Mouse (Mus musculus) lung, embryonic 15.5 days (tissue): Measurements from ENCODE around the gene Epb41. TPM values are rescaled to one million over a fixed set of nuclear protein-coding genes. Genes with fewer than 3 reads are reported as not detected.

Source experiments
- ATAC-seq: fragments of 200-750 bp; cut with Nextera tagmentation; 2 replicates; pipeline ENCODE4 v1.8.0; 2017; ENCODE audit warnings: moderate number of reproducible peaks, borderline replicate concordance; ENCODE audit not compliant: low FRiP score, low TSS enrichment; ENCODE audit errors: extremely low read depth
- H3K27ac ChIP-seq: fragments of 300-500 bp; sonication (generic); 2 replicates; pipeline ENCODE4 v1.5.1; 2015; ENCODE audit warnings: moderate library complexity, mild to moderate bottlenecking, inconsistent platforms
- H3K27me3 ChIP-seq: fragments of 300-500 bp; sonication (generic); 2 replicates; pipeline ENCODE4 v1.6.1; 2015; ENCODE audit warnings: inconsistent platforms
- H3K36me3 ChIP-seq: fragments of 300-500 bp; sonication (generic); 2 replicates; pipeline ENCODE4 v1.6.1; 2015; ENCODE audit warnings: inconsistent platforms
- H3K4me1 ChIP-seq: fragments of 300-500 bp; sonication (generic); 2 replicates; pipeline ENCODE4 v1.6.1; 2015; ENCODE audit warnings: inconsistent platforms
- H3K4me2 ChIP-seq: fragments of 300-500 bp; sonication (generic); 2 replicates; pipeline ENCODE4 v1.6.1; 2015; ENCODE audit warnings: inconsistent platforms, mild to moderate bottlenecking, moderate library complexity
- H3K4me3 ChIP-seq: fragments of 300-500 bp; sonication (generic); 2 replicates; pipeline ENCODE4 v1.5.1; 2015; ENCODE audit warnings: mild to moderate bottlenecking, inconsistent platforms
- H3K9ac ChIP-seq: fragments of 300-500 bp; sonication (generic); 2 replicates; pipeline ENCODE4 v1.6.1; 2015; ENCODE audit warnings: inconsistent platforms
- H3K9me3 ChIP-seq: fragments of 300-500 bp; sonication (generic); 2 replicates; pipeline ENCODE4 v1.6.1; 2016; ENCODE audit warnings: inconsistent platforms
- WGBS: fragments of 180-500 bp; shearing (Covaris S2); methylation state at CpG from one replicate; pipeline ENCODE4 v1.1.7; 2015; 5-methylcytosine and 5-hydroxymethylcytosine counted together
- polyA plus RNA-seq: library from polyadenylated mRNA; unstranded; fragments of >200 nt; fragmentation: Nextera tagmentation; extraction: Ambion mirVana; gene quantifications from 2 replicates; pipeline ENCODE4 v1.2.1, GENCODE M21; 2015

Gene Epb41
- polyA plus RNA-seq, 1 experiment from 2014 or later, result 65.0 TPM

GRCm38 (mm10) chr4:132057311-132057710 lies 17.8 kb downstream of the Epb41 start:
- Histone ChIP-seq H3K9me3 (no peaks in the 10 kb centered on the region), H3K36me3 (no peaks in the 10 kb centered on the region), H3K27ac (no peak overlapping the region), H3K4me2 (no peak overlapping the region), H3K4me3 (no peak overlapping the region), H3K4me1 (no peaks in the 10 kb centered on the region), H3K9ac (no peak overlapping the region), H3K27me3 (no peaks in the 10 kb centered on the region)
- no peak for ATAC-seq

- no peak overlapping the region for H3K4me3 ChIP-seq
- H3K36me3 ChIP-seq, result no peaks in the 10 kb centered on the region
- H3K9me3 ChIP-seq, result no peaks in the 10 kb centered on the region
- no peak for ATAC-seq
- 66% methylated on average over 10 of the region's 10 CpGs for WGBS
- H3K9ac ChIP-seq, result no peak overlapping the region
- H3K27me3 ChIP-seq, result no peaks in the 10 kb centered on the region
- H3K4me2 ChIP-seq, result no peak overlapping the region
- peaks cover 16% of the 10 kb centered on the region for H3K4me1 ChIP-seq
- H3K27ac ChIP-seq, result no peak overlapping the region
Measured at GRCm38 (mm10) chr4:132051321-132052275, 23.5 kb downstream of the Epb41 start.

DNA sequence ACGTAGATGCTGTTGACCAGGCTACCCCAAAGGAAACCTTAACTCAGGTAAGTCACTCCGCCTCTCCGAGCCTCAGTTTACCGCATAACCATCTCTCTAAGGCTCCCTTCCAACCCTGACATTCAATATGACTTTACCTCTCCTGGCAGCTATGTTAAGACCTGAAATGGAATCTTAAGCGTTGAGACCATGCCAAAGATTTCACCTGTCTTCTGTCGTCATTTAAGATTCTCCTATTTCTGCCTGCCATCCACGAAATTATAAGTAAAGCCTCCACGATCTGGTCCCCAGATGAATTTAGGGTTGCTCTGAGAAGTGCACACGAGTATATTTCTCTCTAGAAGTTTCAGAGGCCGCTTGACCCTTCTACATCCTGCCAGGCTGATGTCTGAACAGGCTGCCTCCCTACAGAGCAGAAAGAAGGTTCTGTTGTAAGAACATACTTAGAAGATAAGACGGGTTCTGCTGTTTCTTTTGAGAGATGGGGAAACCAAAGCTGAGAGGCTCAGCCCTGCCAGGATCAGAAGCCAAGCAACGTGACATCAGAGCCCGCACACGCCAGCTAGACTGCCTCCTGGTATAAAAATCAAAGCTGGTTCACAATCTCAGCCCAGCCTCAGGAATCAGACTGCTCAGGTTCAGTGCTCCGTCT lies 25.4 kb downstream of the Epb41 start:
- WGBS, result 12% methylated on average over 14 of the region's 15 CpGs
- Histone ChIP-seq H3K27ac (no peak overlapping the region), H3K4me2 (peak overlapping the region; percentile 92), H3K9ac (peak overlapping the region; percentile 19; the same call in 1 of the 2 replicates), H3K27me3 (no peaks in the 10 kb centered on the region), H3K36me3 (no peaks in the 10 kb centered on the region), H3K4me1 (peaks cover 16% of the 10 kb centered on the region), H3K9me3 (no peaks in the 10 kb centered on the region), H3K4me3 (peak overlapping the region; percentile 69)
- no peak for ATAC-seq

DNA sequence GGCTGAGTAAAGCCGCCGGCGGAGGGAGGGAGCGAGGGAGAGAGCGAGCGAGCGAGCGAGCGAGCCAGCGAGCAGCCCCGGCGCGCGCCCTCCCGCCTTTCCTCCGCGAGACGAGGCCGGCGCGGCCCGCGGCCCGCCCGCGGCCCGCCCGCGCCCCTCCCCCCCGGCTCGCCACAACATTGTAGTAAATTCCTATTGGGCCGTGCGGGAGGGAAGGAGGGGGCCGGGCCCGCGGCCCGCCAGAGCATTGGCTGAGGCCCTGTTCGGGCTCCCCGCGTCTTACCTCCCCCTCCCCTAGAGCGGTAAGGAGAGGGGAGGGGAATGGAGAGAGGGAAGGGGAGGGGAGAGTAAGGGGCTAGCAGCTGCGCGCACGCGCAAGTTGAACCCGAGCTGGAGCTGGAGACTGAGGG lies 26.1 kb downstream of the Epb41 start:
- peak overlapping the region; percentile 88 for H3K9ac ChIP-seq
- H3K36me3 ChIP-seq, result no peaks in the 10 kb centered on the region
- WGBS, result under 1% methylated on average over 24 of the region's 46 CpGs
- no peaks in the 10 kb centered on the region for H3K27me3 ChIP-seq
- peak; percentile 100 for ATAC-seq
- peak overlapping the region; percentile 92 for H3K4me2 ChIP-seq
- H3K9me3 ChIP-seq, result no peaks in the 10 kb centered on the region
- H3K27ac ChIP-seq, result peak overlapping the region; percentile 92
- H3K4me3 ChIP-seq, result peak overlapping the region; percentile 69
- peaks cover 16% of the 10 kb centered on the region for H3K4me1 ChIP-seq

DNA sequence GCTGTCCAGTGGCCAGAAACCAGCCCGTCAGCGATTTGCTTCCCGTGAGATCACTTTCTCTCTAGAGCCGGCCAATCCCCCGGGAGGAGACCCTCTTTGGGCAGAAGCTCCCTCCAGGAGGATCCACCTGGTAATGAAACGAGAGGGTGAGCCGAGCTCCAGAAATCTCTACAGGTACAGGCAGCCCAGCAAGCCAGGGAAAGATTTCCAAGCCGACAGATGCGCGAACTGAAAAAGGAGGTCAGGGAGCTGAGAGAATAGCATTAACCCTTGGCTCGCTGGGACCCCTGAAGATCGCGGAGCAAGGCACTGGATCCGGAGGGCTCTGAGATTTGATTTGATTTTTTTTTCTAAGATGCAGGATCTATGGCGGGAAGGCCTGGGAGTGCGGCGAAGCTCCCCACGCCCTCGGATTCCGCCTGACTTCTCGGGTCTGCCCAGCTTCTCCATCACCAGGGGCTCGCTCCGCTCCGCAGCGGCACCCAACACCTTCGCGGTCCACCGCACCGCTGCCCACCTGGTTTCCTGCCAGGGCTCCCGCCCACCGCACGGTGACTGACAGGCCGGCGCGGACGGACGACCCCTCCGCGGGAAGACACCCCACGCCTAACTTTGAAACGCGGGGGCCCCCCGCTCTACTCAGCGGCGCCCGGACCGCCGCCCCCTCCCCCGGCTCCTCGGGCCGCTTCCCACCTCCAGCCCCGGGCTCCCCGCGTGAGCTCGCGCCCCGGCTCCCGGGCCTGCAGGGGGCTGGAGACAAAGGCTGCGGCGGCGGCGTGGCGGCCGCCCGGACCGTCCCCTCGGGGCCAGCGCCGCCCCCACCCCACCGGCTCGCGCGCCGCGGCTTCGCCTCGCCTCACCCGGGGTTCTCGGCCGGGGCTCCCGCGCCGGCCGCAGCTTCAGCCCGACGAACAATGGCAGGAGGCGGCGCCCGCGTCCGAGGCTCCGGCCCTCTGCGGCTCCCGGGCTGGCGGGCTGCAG lies 26.8 kb downstream of the Epb41 start:
- H3K36me3 ChIP-seq, result no peaks in the 10 kb centered on the region
- peak overlapping the region; percentile 69 for H3K4me3 ChIP-seq
- ATAC-seq, result peak; percentile 65
- H3K4me1 ChIP-seq, result peaks cover 20% of the 10 kb centered on the region
- H3K9ac ChIP-seq, result peak overlapping the region; percentile 88
- H3K27me3 ChIP-seq, result no peaks in the 10 kb centered on the region
- WGBS, result under 1% methylated on average over 82 of the region's 95 CpGs
- H3K9me3 ChIP-seq, result no peaks in the 10 kb centered on the region
- peak overlapping the region; percentile 92 for H3K4me2 ChIP-seq
- H3K27ac ChIP-seq, result peak overlapping the region; percentile 92

- H3K4me2 ChIP-seq, result no peak overlapping the region
- no peak overlapping the region for H3K27ac ChIP-seq
- H3K9ac ChIP-seq, result no peak overlapping the region
- no peak overlapping the region for H3K4me3 ChIP-seq
- H3K36me3 ChIP-seq, result no peaks in the 10 kb centered on the region
- ATAC-seq, result no peak
- no peaks in the 10 kb centered on the region for H3K27me3 ChIP-seq
- H3K9me3 ChIP-seq, result no peaks in the 10 kb centered on the region
- WGBS, result 82% methylated on average over 3 of the region's 3 CpGs
- H3K4me1 ChIP-seq, result peaks cover 23% of the 10 kb centered on the region
Measured at GRCm38 (mm10) chr4:132043726-132044125, 31.4 kb downstream of the Epb41 start.

DNA sequence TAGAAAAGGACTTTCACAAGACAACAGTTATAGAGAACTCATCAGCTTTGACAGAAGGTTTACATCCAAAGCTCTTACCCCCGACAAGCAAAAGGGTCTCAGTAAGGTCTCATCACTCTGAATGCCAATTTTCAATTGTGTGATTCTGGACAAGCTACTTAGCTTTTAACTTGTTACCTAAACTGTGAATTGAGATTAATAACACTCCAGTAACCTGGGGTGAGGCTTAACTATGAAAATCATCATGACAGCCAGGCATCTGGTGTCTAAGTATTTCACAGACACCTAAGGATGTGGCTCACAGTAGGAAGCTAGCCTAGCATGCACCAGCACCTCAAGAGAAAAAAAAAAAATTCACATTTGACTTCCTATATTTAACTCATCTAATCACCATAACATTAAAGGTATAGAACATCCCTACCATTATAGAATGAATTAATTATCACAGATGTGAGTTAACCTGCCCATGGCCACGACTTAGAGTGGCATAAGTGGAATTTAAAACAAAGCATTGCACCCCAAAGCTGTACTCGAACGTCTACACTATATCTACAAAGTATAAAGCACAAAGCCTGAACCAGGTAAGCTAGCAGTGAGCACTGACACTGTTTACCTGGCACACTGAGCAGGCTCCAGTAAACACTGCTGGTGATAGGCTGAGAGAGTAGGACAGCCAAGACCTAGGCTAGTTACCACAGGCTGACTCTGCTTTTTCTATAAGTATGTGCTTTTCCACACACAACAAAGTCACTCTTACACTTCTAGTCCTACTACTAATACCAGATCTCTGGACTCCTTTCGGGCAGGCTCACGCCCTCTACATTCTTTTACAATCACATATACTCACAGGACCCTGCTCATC lies 33.4 kb downstream of the Epb41 start:
- no peak for ATAC-seq
- Histone ChIP-seq H3K4me1 (peaks cover 14% of the 10 kb centered on the region; the same call in 1 of the 2 replicates), H3K27ac (no peak overlapping the region), H3K36me3 (no peaks in the 10 kb centered on the region), H3K4me3 (no peak overlapping the region), H3K27me3 (no peaks in the 10 kb centered on the region), H3K9me3 (no peaks in the 10 kb centered on the region), H3K9ac (no peak overlapping the region), H3K4me2 (no peak overlapping the region)
- WGBS, result 62% methylated on average over 6 of the region's 6 CpGs

- 0 out of 2 replicates have a peak overlapping the region, but pooled peaks have one; percentile 39 for H3K27ac ChIP-seq
- H3K4me3 ChIP-seq, result no peak overlapping the region
- no peak overlapping the region for H3K4me2 ChIP-seq
- H3K27me3 ChIP-seq, result no peaks in the 10 kb centered on the region
- 56% methylated on average over 8 of the region's 8 CpGs for WGBS
- H3K9me3 ChIP-seq, result no peaks in the 10 kb centered on the region
- no peaks in the 10 kb centered on the region for H3K36me3 ChIP-seq
- ATAC-seq, result no peak
- peaks cover 14% of the 10 kb centered on the region; the same call in 1 of the 2 replicates for H3K4me1 ChIP-seq
- H3K9ac ChIP-seq, result no peak overlapping the region
Measured at GRCm38 (mm10) chr4:132039975-132040645, 35.0 kb downstream of the Epb41 start.

DNA sequence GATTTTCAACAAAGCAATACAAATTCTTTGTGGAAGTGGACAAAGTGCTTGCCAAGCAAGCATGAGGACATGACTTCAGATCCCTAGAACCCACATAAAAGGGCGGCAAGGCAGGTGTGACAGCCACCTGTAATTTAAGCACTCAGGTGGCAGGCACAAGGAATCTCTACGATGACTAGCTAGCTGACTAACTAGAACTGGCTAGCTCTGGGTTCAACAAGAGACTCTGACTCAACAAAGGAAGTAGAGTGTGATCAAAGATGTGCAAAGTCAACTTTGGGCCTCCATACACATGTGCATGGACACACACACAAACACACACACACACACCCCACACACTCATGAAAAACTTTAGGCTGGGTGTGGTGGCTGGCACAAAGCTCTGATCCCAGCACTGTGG lies 35.6 kb downstream of the Epb41 start:
- H3K9me3 ChIP-seq, result no peaks in the 10 kb centered on the region
- no peaks in the 10 kb centered on the region for H3K27me3 ChIP-seq
- H3K27ac ChIP-seq, result no peak overlapping the region
- WGBS, result 80% methylated on average over 2 of the region's 2 CpGs
- H3K4me1 ChIP-seq, result peaks cover 14% of the 10 kb centered on the region; the same call in 1 of the 2 replicates
- no peaks in the 10 kb centered on the region for H3K36me3 ChIP-seq
- no peak overlapping the region for H3K4me2 ChIP-seq
- no peak overlapping the region for H3K9ac ChIP-seq
- no peak overlapping the region for H3K4me3 ChIP-seq
- no peak for ATAC-seq

DNA sequence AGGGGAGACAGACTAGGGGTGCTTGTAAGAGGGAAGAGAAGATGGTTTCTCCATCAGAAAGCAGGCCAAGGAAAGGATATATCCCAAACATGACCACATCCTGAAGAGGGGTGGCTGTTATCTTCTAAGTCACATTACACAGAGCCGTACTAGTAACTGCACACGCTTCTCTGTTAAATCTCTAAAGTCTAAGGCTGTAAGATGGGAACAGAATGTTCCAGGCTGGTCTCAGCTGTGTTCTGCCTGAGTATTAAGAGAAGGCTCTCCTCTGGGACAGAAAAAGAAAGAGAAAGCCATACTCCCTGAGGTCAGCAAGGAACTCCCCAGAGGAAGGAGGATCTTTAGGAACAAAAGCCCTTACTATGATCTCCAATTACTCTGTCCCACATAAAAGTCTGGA lies 36.3 kb downstream of the Epb41 start:
- H3K4me3 ChIP-seq, result no peak overlapping the region
- ATAC-seq, result no peak
- no peak overlapping the region for H3K27ac ChIP-seq
- H3K9ac ChIP-seq, result no peak overlapping the region
- peaks cover 12% of the 10 kb centered on the region; the same call in 1 of the 2 replicates for H3K4me1 ChIP-seq
- H3K27me3 ChIP-seq, result no peaks in the 10 kb centered on the region
- no peaks in the 10 kb centered on the region for H3K36me3 ChIP-seq
- H3K4me2 ChIP-seq, result no peak overlapping the region
- 88% methylated on average over 2 of the region's 2 CpGs for WGBS
- no peaks in the 10 kb centered on the region for H3K9me3 ChIP-seq
